Mouse (Mus musculus): Measurements from ENCODE around the gene Iqcd. TPM values are rescaled to one million over a fixed set of nuclear protein-coding genes. Genes with fewer than 3 reads are reported as not detected.

The Iqcd gene
- polyA plus RNA-seq, 1 experiment from 2014 or later, result 0.54 TPM

Other genes starting within 250 kb of the Iqcd start
- 0.35 TPM in 1 of 2 replicates, not detected in the other for gene Lhx5, start 157.3 kb upstream of the Iqcd start, polyA plus RNA-seq (2014; fragmentation: Nextera tagmentation; extraction: Ambion mirVana)
- gene Sdsl, start 116.2 kb upstream of the Iqcd start, polyA plus RNA-seq (2014; fragmentation: Nextera tagmentation; extraction: Ambion mirVana), result 5.7 and 5.8 TPM in 2 replicates
- not detected in 2 replicates for gene Sds, start 112.5 kb upstream of the Iqcd start, polyA plus RNA-seq (2014; fragmentation: Nextera tagmentation; extraction: Ambion mirVana)
- gene Plbd2, start 85.4 kb upstream of the Iqcd start, polyA plus RNA-seq (2014; fragmentation: Nextera tagmentation; extraction: Ambion mirVana), result 39.6 and 40.2 TPM in 2 replicates
- gene Slc8b1, start 77.8 kb upstream of the Iqcd start, polyA plus RNA-seq (2014; fragmentation: Nextera tagmentation; extraction: Ambion mirVana), result 4.1 and 5.4 TPM in 2 replicates
- gene Tpcn1, start 343 bp upstream of the Iqcd start, polyA plus RNA-seq (2014; fragmentation: Nextera tagmentation; extraction: Ambion mirVana), result 24.0 and 26.5 TPM in 2 replicates
- gene Rita1, start 23.6 kb downstream of the Iqcd start, polyA plus RNA-seq (2014; fragmentation: Nextera tagmentation; extraction: Ambion mirVana), result 8.4 and 9.0 TPM in 2 replicates
- 27.1 and 30.7 TPM in 2 replicates for gene Ddx54, start 23.7 kb downstream of the Iqcd start, polyA plus RNA-seq (2014; fragmentation: Nextera tagmentation; extraction: Ambion mirVana)
- gene Cfap73, start 45.2 kb downstream of the Iqcd start, polyA plus RNA-seq (2014; fragmentation: Nextera tagmentation; extraction: Ambion mirVana), result not detected in 2 replicates
- 0.07 and 0.18 TPM in 2 replicates for gene Rasal1, start 59.8 kb downstream of the Iqcd start, polyA plus RNA-seq (2014; fragmentation: Nextera tagmentation; extraction: Ambion mirVana)
- gene Dtx1, start 122.9 kb downstream of the Iqcd start, polyA plus RNA-seq (2014; fragmentation: Nextera tagmentation; extraction: Ambion mirVana), result 5.2 and 5.9 TPM in 2 replicates
- gene Oas2, start 160.8 kb downstream of the Iqcd start, polyA plus RNA-seq (2014; fragmentation: Nextera tagmentation; extraction: Ambion mirVana), result 0.58 and 0.70 TPM in 2 replicates
- gene Oas3, start 188.6 kb downstream of the Iqcd start, polyA plus RNA-seq (2014; fragmentation: Nextera tagmentation; extraction: Ambion mirVana), result not detected in 2 replicates
- gene Oas1e, start 206.5 kb downstream of the Iqcd start, polyA plus RNA-seq (2014; fragmentation: Nextera tagmentation; extraction: Ambion mirVana), result not detected in 2 replicates
- 0.59 and 1.2 TPM in 2 replicates for gene Oas1c, start 223.5 kb downstream of the Iqcd start, polyA plus RNA-seq (2014; fragmentation: Nextera tagmentation; extraction: Ambion mirVana)